Mouse (Mus musculus): ENCODE data around the gene Aga. TPM values are rescaled to one million over a fixed set of nuclear protein-coding genes. Genes with fewer than 3 reads are reported as not detected.

Aga gene
- 1.8 and 4.0 TPM in 2 replicates for polyA plus RNA-seq (2012; ENCODE audit: low replicate concordance)

GRCm38 (mm10) chr8:53511551-53512127 lies at the start of gene Aga:
Gene Aga, plus strand, starts transcription at chr8:53511727.

Other genes starting within 250 kb of the Aga start
- gene Neil3, start 127.3 kb downstream of the Aga start, polyA plus RNA-seq (2012; ENCODE audit: low replicate concordance) = 1.2 and 2.0 TPM in 2 replicates